Mouse (Mus musculus) liver, embryonic 15.5 days (tissue): ENCODE results near the gene Farp1. TPM values are rescaled to one million over a fixed set of nuclear protein-coding genes. Genes with fewer than 3 reads are reported as not detected.

Source experiments
- ATAC-seq: fragments of 200-750 bp; cut with Nextera tagmentation; 2 replicates; pipeline ENCODE4 v1.8.0; 2017; ENCODE audit warnings: moderate number of reproducible peaks, mild to moderate bottlenecking, moderate library complexity; ENCODE audit not compliant: insufficient read depth
- H3K27ac ChIP-seq: fragments of 300-500 bp; sonication (generic); replicated peaks from 2 replicates; pipeline ENCODE4 v1.5.1; 2015; ENCODE audit warnings: mild to moderate bottlenecking, inconsistent platforms
- H3K27me3 ChIP-seq: fragments of 300-500 bp; sonication (generic); 2 replicates; pipeline ENCODE4 v1.6.1; 2015; ENCODE audit warnings: mild to moderate bottlenecking, inconsistent platforms
- H3K36me3 ChIP-seq: fragments of 300-500 bp; sonication (generic); replicated peaks from 2 replicates; pipeline ENCODE4 v1.6.1; 2015; ENCODE audit warnings: moderate library complexity, mild to moderate bottlenecking, inconsistent platforms
- H3K4me1 ChIP-seq: fragments of 300-500 bp; sonication (generic); replicated peaks from 2 replicates; pipeline ENCODE4 v1.6.1; 2015; ENCODE audit warnings: inconsistent platforms
- H3K4me2 ChIP-seq: fragments of 300-500 bp; sonication (generic); 2 replicates; pipeline ENCODE4 v1.6.1; 2015; ENCODE audit warnings: moderate library complexity, mild to moderate bottlenecking, inconsistent platforms
- H3K4me3 ChIP-seq: fragments of 300-500 bp; sonication (generic); replicated peaks from 2 replicates; pipeline ENCODE4 v1.5.1; 2015; ENCODE audit warnings: mild to moderate bottlenecking, inconsistent platforms
- H3K9ac ChIP-seq: fragments of 300-500 bp; sonication (generic); 2 replicates; pipeline ENCODE4 v1.6.1; 2015; ENCODE audit warnings: moderate library complexity, mild to moderate bottlenecking, inconsistent platforms
- H3K9me3 ChIP-seq: fragments of 300-500 bp; sonication (generic); replicated peaks from 2 replicates; pipeline ENCODE4 v1.6.1; 2016; ENCODE audit warnings: inconsistent platforms
- WGBS: fragments of 180-500 bp; shearing (Covaris S2); methylation state at CpG from one replicate; pipeline ENCODE4 v1.1.7; 2015; ENCODE audit warnings: mixed read lengths; ENCODE audit not compliant: insufficient replicate concordance; 5-methylcytosine and 5-hydroxymethylcytosine counted together
- polyA plus RNA-seq: library from polyadenylated mRNA; unstranded; fragments of >200 nt; fragmentation: Nextera tagmentation; extraction: Ambion mirVana; gene quantifications from 2 replicates; pipeline ENCODE4 v1.2.1, GENCODE M21; 2015

The Farp1 gene
- polyA plus RNA-seq, 1 experiment from 2014 or later = 3.2 TPM

- no peaks in the 10 kb centered on the region for H3K27me3 ChIP-seq
- no peak for ATAC-seq
- WGBS = 95% methylated on average over 1 of the region's 1 CpGs
- H3K27ac ChIP-seq = no peak overlapping the region
- H3K36me3 ChIP-seq = peaks cover 11% of the 10 kb centered on the region; the same call in 1 of the 2 replicates
- no peak overlapping the region for H3K4me3 ChIP-seq
- no peak overlapping the region for H3K4me2 ChIP-seq
- no peaks in the 10 kb centered on the region for H3K9me3 ChIP-seq
- H3K9ac ChIP-seq = no peak overlapping the region
- 0 out of 2 replicates have a peak, but pooled peaks cover 3% of the 10 kb centered on the region for H3K4me1 ChIP-seq
Observed at GRCm38 (mm10) chr14:121220040-121220322, 185.0 kb downstream of the Farp1 start.

- no peaks in the 10 kb centered on the region for H3K9me3 ChIP-seq
- no peaks in the 10 kb centered on the region for H3K4me1 ChIP-seq
- no peak for ATAC-seq
- H3K36me3 ChIP-seq = peaks cover 11% of the 10 kb centered on the region; the same call in 1 of the 2 replicates
- no peaks in the 10 kb centered on the region for H3K27me3 ChIP-seq
- no peak overlapping the region for H3K4me2 ChIP-seq
- no peak overlapping the region for H3K27ac ChIP-seq
- WGBS = 67% methylated on average over 5 of the region's 5 CpGs
- no peak overlapping the region for H3K4me3 ChIP-seq
- H3K9ac ChIP-seq = no peak overlapping the region
Observed at GRCm38 (mm10) chr14:121220723-121221122, 185.7 kb downstream of the Farp1 start.

GRCm38 (mm10) chr14:121225804-121226203 lies 190.8 kb downstream of the Farp1 start:
- no peak overlapping the region for H3K4me2 ChIP-seq
- H3K27me3 ChIP-seq = no peaks in the 10 kb centered on the region
- H3K36me3 ChIP-seq = peaks cover 9% of the 10 kb centered on the region; the same call in 1 of the 2 replicates
- no peak overlapping the region for H3K4me3 ChIP-seq
- H3K27ac ChIP-seq = no peak overlapping the region
- H3K4me1 ChIP-seq = no peaks in the 10 kb centered on the region
- no peaks in the 10 kb centered on the region for H3K9me3 ChIP-seq
- WGBS = 58% methylated on average over 11 of the region's 11 CpGs
- no peak for ATAC-seq
- H3K9ac ChIP-seq = no peak overlapping the region

- Histone ChIP-seq H3K36me3 (no peaks in the 10 kb centered on the region), H3K4me3 (no peak overlapping the region), H3K9me3 (no peaks in the 10 kb centered on the region), H3K4me1 (no peaks in the 10 kb centered on the region), H3K4me2 (no peak overlapping the region), H3K27me3 (no peaks in the 10 kb centered on the region), H3K27ac (no peak overlapping the region), H3K9ac (no peak overlapping the region)
- WGBS = 62% methylated on average over 9 of the region's 9 CpGs
- no peak for ATAC-seq
Observed at GRCm38 (mm10) chr14:121229036-121229773, 194.2 kb downstream of the Farp1 start.

- no peaks in the 10 kb centered on the region for H3K27me3 ChIP-seq
- no peak for ATAC-seq
- H3K4me3 ChIP-seq = no peak overlapping the region
- H3K9ac ChIP-seq = no peak overlapping the region
- H3K4me2 ChIP-seq = no peak overlapping the region
- H3K9me3 ChIP-seq = no peaks in the 10 kb centered on the region
- no peaks in the 10 kb centered on the region for H3K4me1 ChIP-seq
- H3K27ac ChIP-seq = no peak overlapping the region
- 73% methylated on average over 8 of the region's 8 CpGs for WGBS
- H3K36me3 ChIP-seq = no peaks in the 10 kb centered on the region
Observed at GRCm38 (mm10) chr14:121231232-121231631, 196.2 kb downstream of the Farp1 start.

- H3K4me1 ChIP-seq = 0 out of 2 replicates have a peak, but pooled peaks cover 5% of the 10 kb centered on the region
- no peaks in the 10 kb centered on the region for H3K9me3 ChIP-seq
- H3K9ac ChIP-seq = no peak overlapping the region
- no peak for ATAC-seq
- H3K27me3 ChIP-seq = no peaks in the 10 kb centered on the region
- no peak overlapping the region for H3K27ac ChIP-seq
- H3K4me2 ChIP-seq = no peak overlapping the region
- 76% methylated on average over 12 of the region's 12 CpGs for WGBS
- no peak overlapping the region for H3K4me3 ChIP-seq
- no peaks in the 10 kb centered on the region for H3K36me3 ChIP-seq
Observed at GRCm38 (mm10) chr14:121234741-121235307, 199.8 kb downstream of the Farp1 start.

- H3K4me3 ChIP-seq = no peak overlapping the region
- no peaks in the 10 kb centered on the region for H3K36me3 ChIP-seq
- no peak overlapping the region for H3K4me2 ChIP-seq
- 58% methylated on average over 4 of the region's 4 CpGs for WGBS
- H3K27ac ChIP-seq = no peak overlapping the region
- H3K27me3 ChIP-seq = no peaks in the 10 kb centered on the region
- H3K9ac ChIP-seq = no peak overlapping the region
- H3K9me3 ChIP-seq = no peaks in the 10 kb centered on the region
- H3K4me1 ChIP-seq = 0 out of 2 replicates have a peak, but pooled peaks cover 5% of the 10 kb centered on the region
- no peak for ATAC-seq
Observed at GRCm38 (mm10) chr14:121236736-121237135, 201.7 kb downstream of the Farp1 start.

- H3K4me2 ChIP-seq = no peak overlapping the region
- H3K4me1 ChIP-seq = 0 out of 2 replicates have a peak, but pooled peaks cover 5% of the 10 kb centered on the region
- H3K27ac ChIP-seq = no peak overlapping the region
- no peak overlapping the region for H3K4me3 ChIP-seq
- 62% methylated on average over 10 of the region's 10 CpGs for WGBS
- no peak overlapping the region for H3K9ac ChIP-seq
- H3K36me3 ChIP-seq = 0 out of 2 replicates have a peak, but pooled peaks cover 2% of the 10 kb centered on the region
- no peaks in the 10 kb centered on the region for H3K27me3 ChIP-seq
- H3K9me3 ChIP-seq = no peaks in the 10 kb centered on the region
- no peak for ATAC-seq
Observed at GRCm38 (mm10) chr14:121238727-121239126, 203.7 kb downstream of the Farp1 start.

- Histone ChIP-seq H3K36me3 (peaks cover 3% of the 10 kb centered on the region; the same call in 1 of the 2 replicates), H3K9me3 (no peaks in the 10 kb centered on the region), H3K4me1 (0 out of 2 replicates have a peak, but pooled peaks cover 5% of the 10 kb centered on the region), H3K27me3 (no peaks in the 10 kb centered on the region), H3K4me3 (no peak overlapping the region), H3K9ac (no peak overlapping the region), H3K4me2 (no peak overlapping the region), H3K27ac (no peak overlapping the region)
- no peak for ATAC-seq
- WGBS = 62% methylated on average over 8 of the region's 8 CpGs
Observed at GRCm38 (mm10) chr14:121239386-121239785, 204.4 kb downstream of the Farp1 start.

GRCm38 (mm10) chr14:121244104-121244503 lies 209.1 kb downstream of the Farp1 start:
- no peak overlapping the region for H3K4me3 ChIP-seq
- peaks cover 3% of the 10 kb centered on the region; the same call in 1 of the 2 replicates for H3K36me3 ChIP-seq
- WGBS = 78% methylated on average over 15 of the region's 15 CpGs
- ATAC-seq = no peak
- no peaks in the 10 kb centered on the region for H3K9me3 ChIP-seq
- H3K4me2 ChIP-seq = no peak overlapping the region
- H3K9ac ChIP-seq = no peak overlapping the region
- no peaks in the 10 kb centered on the region for H3K27me3 ChIP-seq
- 0 out of 2 replicates have a peak, but pooled peaks cover 3% of the 10 kb centered on the region for H3K4me1 ChIP-seq
- H3K27ac ChIP-seq = no peak overlapping the region

GRCm38 (mm10) chr14:121246048-121246731 lies 211.2 kb downstream of the Farp1 start:
- Histone ChIP-seq H3K27ac (no peak overlapping the region), H3K36me3 (peaks cover 3% of the 10 kb centered on the region; the same call in 1 of the 2 replicates), H3K4me2 (no peak overlapping the region), H3K9me3 (no peaks in the 10 kb centered on the region), H3K4me1 (no peaks in the 10 kb centered on the region), H3K4me3 (no peak overlapping the region), H3K9ac (no peak overlapping the region), H3K27me3 (no peaks in the 10 kb centered on the region)
- ATAC-seq = no peak
- WGBS = 63% methylated on average over 14 of the region's 14 CpGs
